Mouse (Mus musculus) E14TG2a.4 (cell line): ENCODE results near the gene Gzf1.

ENCODE experiments used
- H3K27me3 ChIP-seq: 2 replicates; pipeline ENCODE4 v1.6.1; 2014; ENCODE audit warnings: low read length, control low read depth; ENCODE audit not compliant: insufficient read depth
- H3K36me3 ChIP-seq: 2 replicates; pipeline ENCODE4 v1.6.1; 2014; ENCODE audit warnings: low read length, control low read depth; ENCODE audit not compliant: insufficient read depth
- H3K4me1 ChIP-seq: replicated peaks from 2 replicates; pipeline ENCODE4 v1.6.1; 2014; ENCODE audit warnings: low read depth, low read length, control low read depth
- H3K4me3 ChIP-seq: replicated peaks from 2 replicates; pipeline ENCODE4 v1.5.1; 2014; ENCODE audit warnings: mild to moderate bottlenecking, low read length
- H3K9me3 ChIP-seq: 2 replicates; pipeline ENCODE4 v1.6.1; 2014; ENCODE audit warnings: low read length, control low read depth
- CTCF ChIP-seq: conservative IDR thresholded peaks from 2 replicates; pipeline ENCODE4 v1.5.1; 2014; ENCODE audit warnings: low read length
- NANOG ChIP-seq: IDR thresholded peaks from 2 replicates; pipeline ENCODE4 v1.6.1; 2014; ENCODE audit warnings: borderline replicate concordance, low read length, mixed read lengths
- POU5F1 ChIP-seq: IDR thresholded peaks from 2 replicates; pipeline ENCODE4 v1.6.1; 2014; ENCODE audit warnings: low read length, borderline replicate concordance

Gzf1 gene

GRCm38 (mm10) chr2:148672199-148673096, 8.4 kb upstream of the Gzf1 start, which contains the start of gene Nxt1:
Gene Nxt1 (plus strand): TSS chr2:148672601.
- 0 out of 2 replicates have a peak, but pooled peaks cover 3% of the 10 kb centered on the region for H3K27me3 ChIP-seq
- peaks cover 52% of the 10 kb centered on the region for H3K4me1 ChIP-seq
- H3K4me3 ChIP-seq: peak within 1 kb of the TSS; percentile 96
- H3K9me3 ChIP-seq: no peaks in the 10 kb centered on the region
- peaks cover 34% of the 10 kb centered on the region for H3K36me3 ChIP-seq
- TF ChIP-seq NANOG: no peak
- no peak for TF ChIP-seq POU5F1
- TF ChIP-seq CTCF: no peak

- peaks cover 34% of the 10 kb centered on the region for H3K36me3 ChIP-seq
- peak; percentile 8; the same call in 1 of the 2 replicates for TF ChIP-seq NANOG
- no peak for TF ChIP-seq POU5F1
- TF ChIP-seq CTCF: no peak
- peaks cover 73% of the 10 kb centered on the region for H3K4me1 ChIP-seq
- H3K9me3 ChIP-seq: no peaks in the 10 kb centered on the region
- H3K27me3 ChIP-seq: no peaks in the 10 kb centered on the region
- H3K4me3 ChIP-seq: peak overlapping the region; percentile 79
Observed at GRCm38 (mm10) chr2:148677801-148678200, 3.0 kb upstream of the Gzf1 start.

- Histone ChIP-seq H3K36me3 (peaks cover 43% of the 10 kb centered on the region), H3K27me3 (no peaks in the 10 kb centered on the region), H3K9me3 (no peaks in the 10 kb centered on the region), H3K4me3 (peak overlapping the region; percentile 37; the same call in 1 of the 2 replicates), H3K4me1 (peaks cover 67% of the 10 kb centered on the region)
- no peak for TF ChIP-seq POU5F1
- TF ChIP-seq CTCF: no peak
Observed at GRCm38 (mm10) chr2:148679346-148679745, 1.5 kb upstream of the Gzf1 start.

GRCm38 (mm10) chr2:148681461-148681891, 653 bp downstream of the Gzf1 start:
- Histone ChIP-seq H3K4me3 (peak overlapping the region; percentile 96), H3K27me3 (no peaks in the 10 kb centered on the region), H3K9me3 (no peaks in the 10 kb centered on the region), H3K36me3 (peaks cover 43% of the 10 kb centered on the region), H3K4me1 (peaks cover 57% of the 10 kb centered on the region)
- TF ChIP-seq CTCF (peak; percentile 25; the same call in 1 of the 2 replicates), NANOG (no peak), POU5F1 (no peak)

- no peak for TF ChIP-seq NANOG
- no peak for TF ChIP-seq CTCF
- no peak for TF ChIP-seq POU5F1
- Histone ChIP-seq H3K27me3 (no peaks in the 10 kb centered on the region), H3K4me1 (peaks cover 46% of the 10 kb centered on the region)
Observed at GRCm38 (mm10) chr2:148683031-148683430, 2.2 kb downstream of the Gzf1 start.

GRCm38 (mm10) chr2:148684972-148685371, 4.1 kb downstream of the Gzf1 start:
- H3K4me3 ChIP-seq: peak overlapping the region; percentile 45
- no peak for TF ChIP-seq CTCF
- no peak for TF ChIP-seq POU5F1
- TF ChIP-seq NANOG: no peak
- no peaks in the 10 kb centered on the region for H3K9me3 ChIP-seq
- H3K27me3 ChIP-seq: no peaks in the 10 kb centered on the region
- peaks cover 65% of the 10 kb centered on the region for H3K36me3 ChIP-seq
- peaks cover 31% of the 10 kb centered on the region for H3K4me1 ChIP-seq

More at GRCm38 (mm10) chr2:148683031-148683430, 2.2 kb downstream of the Gzf1 start:
- Histone ChIP-seq H3K4me3 (no peak overlapping the region), H3K9me3 (no peaks in the 10 kb centered on the region), H3K36me3 (peaks cover 50% of the 10 kb centered on the region)

GRCm38 (mm10) chr2:148685709-148686108, 4.9 kb downstream of the Gzf1 start:
- Histone ChIP-seq H3K27me3 (no peaks in the 10 kb centered on the region), H3K4me1 (peaks cover 26% of the 10 kb centered on the region), H3K4me3 (no peak overlapping the region), H3K36me3 (peaks cover 72% of the 10 kb centered on the region), H3K9me3 (no peaks in the 10 kb centered on the region)
- no peak for TF ChIP-seq CTCF
- TF ChIP-seq POU5F1: no peak
- no peak for TF ChIP-seq NANOG

GRCm38 (mm10) chr2:148686862-148687261, 6.0 kb downstream of the Gzf1 start:
- Histone ChIP-seq H3K27me3 (no peaks in the 10 kb centered on the region), H3K4me3 (no peak overlapping the region), H3K4me1 (peaks cover 21% of the 10 kb centered on the region), H3K9me3 (no peaks in the 10 kb centered on the region), H3K36me3 (peaks cover 84% of the 10 kb centered on the region)
- no peak for TF ChIP-seq CTCF
- no peak for TF ChIP-seq POU5F1
- no peak for TF ChIP-seq NANOG

- Histone ChIP-seq H3K4me3 (no peak overlapping the region), H3K27me3 (no peaks in the 10 kb centered on the region), H3K36me3 (peaks cover 93% of the 10 kb centered on the region), H3K9me3 (no peaks in the 10 kb centered on the region), H3K4me1 (peaks cover 17% of the 10 kb centered on the region)
- TF ChIP-seq NANOG (no peak), POU5F1 (no peak), CTCF (no peak)
Observed at GRCm38 (mm10) chr2:148687971-148688370, 7.1 kb downstream of the Gzf1 start.
